Mouse (Mus musculus): ENCODE results near the gene Pagr1b. TPM values are rescaled to one million over a fixed set of nuclear protein-coding genes. Genes with fewer than 3 reads are reported as not detected.

The Pagr1b gene
- polyA plus RNA-seq, 1 experiment from 2014 or later, result not detected

- Histone ChIP-seq H3K27ac (ENCODE audit: low read depth, low read length) (no peak overlapping the region), H3K9ac (replicated peaks; ENCODE audit: low read depth, low read length) (no peak overlapping the region), H3K27me3 (ENCODE audit: control insufficient read depth, insufficient read depth, low read length) (no peaks in the 10 kb centered on the region), H3K9me3 (ENCODE audit: control insufficient read depth, low read length) (no peaks in the 10 kb centered on the region), H3K36me3 (ENCODE audit: control insufficient read depth, insufficient read depth, low read length) (peaks cover 2% of the 10 kb centered on the region; the same call in 1 of the 2 replicates), H3K4me1 (ENCODE audit: control insufficient read depth, insufficient read depth, low read length) (no peaks in the 10 kb centered on the region), H3K4me3 (ENCODE audit: low read depth, low read length) (no peak overlapping the region), H3K4me2 (ENCODE audit: low read depth, low read length) (no peak overlapping the region)
- WGBS, result 86% methylated on average over 17 of the region's 17 CpGs
- ATAC-seq (ENCODE audit: low read depth), result no peak
Observed at GRCm38 (mm10) chr7:127009307-127010085, 6.8 kb downstream of the Pagr1b start.

- 55% methylated on average over 9 of the region's 9 CpGs for WGBS
- no peak overlapping the region for H3K9ac ChIP-seq (replicated peaks; ENCODE audit: low read depth, low read length)
- H3K4me3 ChIP-seq (ENCODE audit: low read depth, low read length), result no peak overlapping the region
- H3K4me1 ChIP-seq (ENCODE audit: control insufficient read depth, insufficient read depth, low read length), result no peaks in the 10 kb centered on the region
- no peaks in the 10 kb centered on the region for H3K9me3 ChIP-seq (ENCODE audit: control insufficient read depth, low read length)
- peaks cover under 1% of the 10 kb centered on the region; the same call in 1 of the 2 replicates for H3K36me3 ChIP-seq (ENCODE audit: control insufficient read depth, insufficient read depth, low read length)
- H3K27me3 ChIP-seq (ENCODE audit: control insufficient read depth, insufficient read depth, low read length), result no peaks in the 10 kb centered on the region
- H3K4me2 ChIP-seq (ENCODE audit: low read depth, low read length), result no peak overlapping the region
- 0 out of 2 replicates have a peak overlapping the region, but pooled peaks have one; percentile 23 for H3K27ac ChIP-seq (ENCODE audit: low read depth, low read length)
- ATAC-seq (ENCODE audit: low read depth), result peak; percentile 74; the same call in 1 of the 2 replicates
Observed at GRCm38 (mm10) chr7:127008239-127009019, 7.9 kb downstream of the Pagr1b start.

DNA sequence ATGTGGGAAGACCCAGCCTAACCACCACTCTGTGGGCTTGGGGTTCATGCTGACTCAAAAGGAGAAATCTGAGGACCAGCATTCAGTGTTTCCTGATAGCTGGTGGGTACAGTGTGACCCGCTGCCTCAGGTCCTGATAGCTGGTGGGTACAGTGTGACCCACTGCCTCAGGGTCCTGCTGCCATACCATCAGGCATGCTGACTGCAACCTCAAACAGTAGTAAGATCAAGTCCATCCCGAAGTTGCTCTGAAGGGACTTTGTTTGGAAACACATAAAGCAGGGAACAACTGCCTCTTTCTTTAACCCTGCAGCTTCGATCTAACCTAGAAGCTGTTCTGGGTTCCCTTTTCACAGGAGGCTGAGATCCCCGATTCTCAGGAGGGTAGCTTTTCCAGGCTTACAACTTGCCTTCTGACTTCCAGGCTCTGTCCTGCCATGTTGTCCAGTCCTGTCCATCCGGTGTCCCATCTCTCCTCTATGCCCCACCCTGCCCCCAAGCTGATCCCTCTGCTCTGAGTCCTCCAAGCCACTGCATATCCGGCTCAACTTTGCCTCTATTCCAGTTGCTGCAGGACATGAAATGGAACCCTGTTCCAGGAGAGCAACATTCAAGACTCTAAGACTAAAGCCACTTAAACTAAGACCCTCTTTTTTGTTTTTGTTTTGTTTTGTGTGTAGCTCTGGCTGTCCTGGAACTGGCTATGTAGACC, 8.8 kb downstream of the Pagr1b start:
- H3K4me1 ChIP-seq (ENCODE audit: control insufficient read depth, insufficient read depth, low read length), result no peaks in the 10 kb centered on the region
- 84% methylated on average over 6 of the region's 6 CpGs for WGBS
- no peak for ATAC-seq (ENCODE audit: low read depth)
- no peak overlapping the region for H3K27ac ChIP-seq (ENCODE audit: low read depth, low read length)
- no peak overlapping the region for H3K4me3 ChIP-seq (ENCODE audit: low read depth, low read length)
- H3K36me3 ChIP-seq (ENCODE audit: control insufficient read depth, insufficient read depth, low read length), result no peaks in the 10 kb centered on the region
- H3K9ac ChIP-seq (replicated peaks; ENCODE audit: low read depth, low read length), result no peak overlapping the region
- H3K4me2 ChIP-seq (ENCODE audit: low read depth, low read length), result no peak overlapping the region
- H3K27me3 ChIP-seq (ENCODE audit: control insufficient read depth, insufficient read depth, low read length), result no peaks in the 10 kb centered on the region
- no peaks in the 10 kb centered on the region for H3K9me3 ChIP-seq (ENCODE audit: control insufficient read depth, low read length)

GRCm38 (mm10) chr7:127004122-127004875, 12.0 kb downstream of the Pagr1b start:
- Histone ChIP-seq H3K4me3 (ENCODE audit: low read depth, low read length) (no peak overlapping the region), H3K27ac (ENCODE audit: low read depth, low read length) (no peak overlapping the region), H3K4me2 (ENCODE audit: low read depth, low read length) (no peak overlapping the region), H3K9ac (replicated peaks; ENCODE audit: low read depth, low read length) (no peak overlapping the region), H3K9me3 (ENCODE audit: control insufficient read depth, low read length) (no peaks in the 10 kb centered on the region), H3K27me3 (ENCODE audit: control insufficient read depth, insufficient read depth, low read length) (no peaks in the 10 kb centered on the region), H3K4me1 (ENCODE audit: control insufficient read depth, insufficient read depth, low read length) (no peaks in the 10 kb centered on the region), H3K36me3 (ENCODE audit: control insufficient read depth, insufficient read depth, low read length) (no peaks in the 10 kb centered on the region)
- 92% methylated on average over 4 of the region's 4 CpGs for WGBS
- no peak for ATAC-seq (ENCODE audit: low read depth)

GRCm38 (mm10) chr7:127003620-127004019, 12.7 kb downstream of the Pagr1b start:
- H3K9me3 ChIP-seq (ENCODE audit: control insufficient read depth, low read length), result no peaks in the 10 kb centered on the region
- H3K27me3 ChIP-seq (ENCODE audit: control insufficient read depth, insufficient read depth, low read length), result no peaks in the 10 kb centered on the region
- H3K9ac ChIP-seq (replicated peaks; ENCODE audit: low read depth, low read length), result no peak overlapping the region
- H3K4me1 ChIP-seq (ENCODE audit: control insufficient read depth, insufficient read depth, low read length), result no peaks in the 10 kb centered on the region
- no peak overlapping the region for H3K4me3 ChIP-seq (ENCODE audit: low read depth, low read length)
- H3K36me3 ChIP-seq (ENCODE audit: control insufficient read depth, insufficient read depth, low read length), result no peaks in the 10 kb centered on the region
- ATAC-seq (ENCODE audit: low read depth), result no peak
- H3K27ac ChIP-seq (ENCODE audit: low read depth, low read length), result no peak overlapping the region
- 94% methylated on average over 5 of the region's 5 CpGs for WGBS
- no peak overlapping the region for H3K4me2 ChIP-seq (ENCODE audit: low read depth, low read length)

DNA sequence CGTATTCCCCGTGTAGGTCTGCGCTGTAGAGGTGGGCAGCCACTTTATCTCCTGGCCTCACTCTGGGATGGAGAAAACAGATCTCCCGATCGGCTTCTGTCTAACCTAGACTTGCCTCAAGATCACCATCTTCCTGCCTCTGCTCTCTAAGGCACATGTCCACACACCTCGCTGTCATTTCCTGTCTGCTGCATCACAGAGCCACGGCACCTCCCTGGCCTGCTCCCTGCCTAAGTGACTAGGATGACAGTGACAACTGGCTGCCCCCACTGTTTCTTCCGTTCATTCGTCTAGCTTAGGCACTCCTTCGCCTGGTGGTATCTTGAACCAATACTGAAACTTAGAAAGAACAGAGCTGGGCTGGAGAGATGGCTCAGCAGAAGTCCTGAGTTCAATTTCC, 16.7 kb downstream of the Pagr1b start:
- Histone ChIP-seq H3K36me3 (ENCODE audit: control insufficient read depth, insufficient read depth, low read length) (no peaks in the 10 kb centered on the region), H3K4me2 (ENCODE audit: low read depth, low read length) (no peak overlapping the region), H3K9ac (replicated peaks; ENCODE audit: low read depth, low read length) (no peak overlapping the region), H3K9me3 (ENCODE audit: control insufficient read depth, low read length) (no peaks in the 10 kb centered on the region), H3K4me3 (ENCODE audit: low read depth, low read length) (no peak overlapping the region), H3K4me1 (ENCODE audit: control insufficient read depth, insufficient read depth, low read length) (no peaks in the 10 kb centered on the region), H3K27ac (ENCODE audit: low read depth, low read length) (no peak overlapping the region), H3K27me3 (ENCODE audit: control insufficient read depth, insufficient read depth, low read length) (no peaks in the 10 kb centered on the region)
- WGBS, result 83% methylated on average over 10 of the region's 10 CpGs
- no peak for ATAC-seq (ENCODE audit: low read depth)

DNA sequence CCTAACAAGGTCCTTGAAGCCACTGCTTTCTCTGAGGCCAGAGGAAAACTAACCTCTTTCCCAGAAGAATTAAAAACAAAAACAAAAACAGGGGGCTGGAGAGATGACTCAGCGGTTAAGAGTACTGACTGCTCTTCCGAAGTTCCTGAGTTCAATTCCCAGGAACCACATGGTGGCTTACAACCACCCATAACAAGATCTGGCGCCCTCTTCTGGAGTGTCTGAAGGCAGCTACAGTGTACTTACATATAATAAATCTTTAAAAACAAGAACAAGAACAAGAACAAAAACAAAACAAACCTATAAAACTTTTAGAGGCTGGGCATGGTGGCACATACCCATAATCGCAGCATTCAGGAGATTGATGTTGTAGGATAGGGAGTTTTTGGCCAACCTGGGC, 19.8 kb downstream of the Pagr1b start:
- no peak overlapping the region for H3K27ac ChIP-seq (ENCODE audit: low read depth, low read length)
- no peaks in the 10 kb centered on the region for H3K27me3 ChIP-seq (ENCODE audit: control insufficient read depth, insufficient read depth, low read length)
- no peak for ATAC-seq (ENCODE audit: low read depth)
- no peak overlapping the region for H3K9ac ChIP-seq (replicated peaks; ENCODE audit: low read depth, low read length)
- no peaks in the 10 kb centered on the region for H3K9me3 ChIP-seq (ENCODE audit: control insufficient read depth, low read length)
- 70% methylated on average over 4 of the region's 4 CpGs for WGBS
- no peaks in the 10 kb centered on the region for H3K36me3 ChIP-seq (ENCODE audit: control insufficient read depth, insufficient read depth, low read length)
- H3K4me3 ChIP-seq (ENCODE audit: low read depth, low read length), result no peak overlapping the region
- H3K4me1 ChIP-seq (ENCODE audit: control insufficient read depth, insufficient read depth, low read length), result no peaks in the 10 kb centered on the region
- H3K4me2 ChIP-seq (ENCODE audit: low read depth, low read length), result no peak overlapping the region

DNA sequence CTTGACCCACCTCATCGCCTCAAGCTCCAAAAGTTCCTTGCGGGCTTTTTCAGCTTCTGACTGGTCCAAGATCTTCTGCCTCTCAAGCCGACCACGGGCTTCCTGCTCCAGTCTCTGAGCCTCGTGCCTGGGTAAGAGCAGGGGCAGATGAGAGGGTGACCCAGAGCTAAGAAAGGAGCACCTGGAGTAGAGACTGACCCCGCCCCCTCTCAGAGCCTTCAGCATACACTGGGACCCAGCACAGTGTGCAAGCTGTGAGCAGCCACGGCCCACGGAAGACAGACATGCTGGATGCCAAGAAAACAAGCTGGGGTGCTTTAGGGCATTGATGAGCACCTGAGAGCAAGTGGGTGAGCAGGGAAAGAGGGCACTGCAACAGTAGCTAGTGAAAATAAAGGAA, 27.5 kb downstream of the Pagr1b start:
- WGBS, result 70% methylated on average over 8 of the region's 8 CpGs
- ATAC-seq (ENCODE audit: low read depth), result no peak

More for the DNA sequence above, 27.5 kb downstream of the Pagr1b start:
- Histone ChIP-seq H3K4me3 (ENCODE audit: low read depth, low read length) (no peak overlapping the region), H3K27ac (ENCODE audit: low read depth, low read length) (no peak overlapping the region), H3K4me2 (ENCODE audit: low read depth, low read length) (no peak overlapping the region), H3K9me3 (ENCODE audit: control insufficient read depth, low read length) (no peaks in the 10 kb centered on the region), H3K27me3 (ENCODE audit: control insufficient read depth, insufficient read depth, low read length) (no peaks in the 10 kb centered on the region), H3K36me3 (ENCODE audit: control insufficient read depth, insufficient read depth, low read length) (no peaks in the 10 kb centered on the region), H3K9ac (replicated peaks; ENCODE audit: low read depth, low read length) (no peak overlapping the region), H3K4me1 (ENCODE audit: control insufficient read depth, insufficient read depth, low read length) (no peaks in the 10 kb centered on the region)
